In the genomic region with DNA sequence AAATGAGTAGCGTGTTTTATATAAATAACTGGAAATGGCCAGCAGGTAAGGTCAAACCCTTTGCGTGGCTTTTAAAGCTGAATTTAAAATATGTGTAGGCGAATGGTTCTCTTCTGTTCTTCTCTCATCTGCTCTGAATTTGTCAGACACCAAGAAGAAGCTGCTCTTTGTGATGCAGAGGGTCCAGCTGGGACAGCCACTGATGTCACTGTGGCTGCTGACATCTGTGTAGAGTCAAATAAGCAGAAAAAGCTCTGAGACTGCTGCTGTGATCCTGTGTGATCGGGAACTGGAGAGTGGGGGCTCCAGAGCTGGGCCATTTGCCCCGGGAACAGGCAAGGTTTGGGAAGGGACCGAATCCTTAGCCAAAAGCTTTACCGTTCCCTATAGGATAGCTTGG, we compare ENCODE assay signal across 21 mouse cellular contexts.
DNase-seq lines count a peak whose midpoint lies in the region; ATAC-seq lines count a peak whose summit lies in the region.
"Had no signal": no experiment of that assay in that cellular context is flagged by ENCODE, and none has a peak within 500 bp of the region (broad histone marks: within the 10 kb centered on the region; RNA-seq: fewer than 3 reads in every experiment).

No protein-coding gene starts in this region.

- 78% methylated on average over 7 of the region's 7 CpGs for WGBS in hindbrain, embryonic 11.5 days
- 77% methylated on average over 7 of the region's 7 CpGs for WGBS in hindbrain, embryonic 12.5 days

- H3K27ac ChIP-seq in hindbrain, embryonic 11.5 days (ENCODE audit: low read depth, low read length) = no peak overlapping the region
- H3K27ac ChIP-seq in hindbrain, embryonic 12.5 days = no peak overlapping the region
- H3K27ac ChIP-seq: forebrain, embryonic 10.5 days; forebrain, embryonic 13.5 days; heart, adult 2 months; heart, embryonic 10.5 days; heart, embryonic 13.5 days; hindbrain, embryonic 15.5 days had no signal

- DNase-seq in frontal cortex, postnatal 10 days (ENCODE audit: low spot score in 2 of 2) = no peak
- peak; percentile 8 for DNase-seq in hindbrain, embryonic 11.5 days (ENCODE audit: low spot score)
- peak; percentile 2 for DNase-seq in left cerebral cortex, adult 11 months (ENCODE audit: low spot score)
- DNase-seq in left cerebral cortex, postnatal 10 days (ENCODE audit: extremely low spot score in 1 of 2, low spot score in 2 of 2) = no peak
- no peak for DNase-seq in ovary, postnatal 36 days (ENCODE audit: low spot score)
- DNase-seq: adrenal gland, adult 8-10 months; adrenal gland, postnatal 25 days; cerebellum, adult 18-20 months; cerebellum, adult 9-10 months; cerebellum, postnatal 14 days; gastrocnemius, postnatal 25 days; heart, adult 2 months had no signal

- intact Hi-C loops in left cerebral cortex, postnatal 10 days (cut with DNase I) = no loop called here

- H3K27me3 ChIP-seq in hindbrain, embryonic 11.5 days (ENCODE audit: control insufficient read depth, insufficient read depth, low read length) = no peaks in the 10 kb centered on the region
- no peaks in the 10 kb centered on the region for H3K27me3 ChIP-seq in hindbrain, embryonic 12.5 days
- H3K27me3 ChIP-seq: forebrain, embryonic 13.5 days; heart, embryonic 13.5 days; hindbrain, embryonic 15.5 days had no signal

- H3K36me3 ChIP-seq in hindbrain, embryonic 11.5 days (ENCODE audit: control insufficient read depth, insufficient read depth, low read length) = no peaks in the 10 kb centered on the region
- no peaks in the 10 kb centered on the region for H3K36me3 ChIP-seq in hindbrain, embryonic 12.5 days
- H3K36me3 ChIP-seq: forebrain, embryonic 10.5 days; heart, embryonic 10.5 days; heart, embryonic 13.5 days; hindbrain, embryonic 15.5 days had no signal

- H3K4me2 ChIP-seq in hindbrain, embryonic 11.5 days (replicated peaks; ENCODE audit: low read depth, low read length) = no peak overlapping the region
- no peak overlapping the region for H3K4me2 ChIP-seq in hindbrain, embryonic 12.5 days (replicated peaks)
- H3K4me2 ChIP-seq: forebrain, embryonic 13.5 days; heart, embryonic 13.5 days; hindbrain, embryonic 15.5 days had no signal

- no peaks in the 10 kb centered on the region; the same call in 1 of the 2 replicates for H3K4me1 ChIP-seq in hindbrain, embryonic 11.5 days (replicated peaks; ENCODE audit: control insufficient read depth, insufficient read depth, low read length)
- 0 out of 2 replicates have a peak, but pooled peaks cover 4% of the 10 kb centered on the region for H3K4me1 ChIP-seq in hindbrain, embryonic 12.5 days
- H3K4me1 ChIP-seq: forebrain, embryonic 13.5 days; heart, embryonic 10.5 days; hindbrain, embryonic 15.5 days had no signal

- no peaks in the 10 kb centered on the region for H3K9me3 ChIP-seq in hindbrain, embryonic 11.5 days (ENCODE audit: control insufficient read depth, low read length)
- no peaks in the 10 kb centered on the region for H3K9me3 ChIP-seq in hindbrain, embryonic 12.5 days (replicated peaks)
- H3K9me3 ChIP-seq: forebrain, embryonic 10.5 days; forebrain, embryonic 13.5 days; heart, embryonic 10.5 days; heart, embryonic 13.5 days; hindbrain, embryonic 15.5 days had no signal

- ATAC-seq in frontal cortex, adult (ENCODE audit: low TSS enrichment) = peak; percentile 59; the same call in 1 of the 2 replicates
- no peak for ATAC-seq in hindbrain, embryonic 11.5 days (ENCODE audit: low FRiP score)
- ATAC-seq in hindbrain, embryonic 12.5 days (ENCODE audit: low FRiP score) = no peak
- ATAC-seq: activated CD4-positive, CD25-positive, alpha-beta regulatory T cell, adult 4 months; forebrain, embryonic 13.5 days; forebrain, embryonic 16.5 days had no signal

- H3K4me3 ChIP-seq in hindbrain, embryonic 11.5 days (ENCODE audit: low read depth, low read length) = no peak overlapping the region
- no peak overlapping the region for H3K4me3 ChIP-seq in hindbrain, embryonic 12.5 days
- H3K4me3 ChIP-seq: forebrain, embryonic 10.5 days; forebrain, embryonic 13.5 days; heart, adult 2 months; heart, embryonic 10.5 days; heart, embryonic 13.5 days; hindbrain, embryonic 15.5 days had no signal

- no peak overlapping the region for H3K9ac ChIP-seq in hindbrain, embryonic 11.5 days (ENCODE audit: low read depth, low read length)
- H3K9ac ChIP-seq in hindbrain, embryonic 12.5 days = no peak overlapping the region
- H3K9ac ChIP-seq: forebrain, embryonic 13.5 days; heart, embryonic 13.5 days; hindbrain, embryonic 15.5 days had no signal

Comparison
In these comparisons a context has a peak if more than half of its experiments do, and no peak if none do; other contexts are left out.
1. DNase-seq: peak in hindbrain, embryonic 11.5 days (single experiment) and left cerebral cortex, adult 11 months (single experiment); none in frontal cortex, postnatal 10 days (0 of 2), left cerebral cortex, postnatal 10 days (0 of 2) and ovary, postnatal 36 days (single experiment).